Mouse (Mus musculus) splenic B cell, adult 2 months (primary cell): ENCODE results near the gene Vwa3b.
A peak's percentile ranks its signal among the peaks of the same experiment; 100 is the strongest.

Experiments
- DNase-seq: peaks from one replicate; pipeline ENCODE4 v3.0.0-alpha.2; 2011; ENCODE audit warnings: low read depth, low spot score
- H3K27me3 ChIP-seq: 2 replicates; pipeline ENCODE4 v1.6.1; 2012; ENCODE audit warnings: mild to moderate bottlenecking, low read length, moderate library complexity, mixed read lengths; ENCODE audit not compliant: control insufficient read depth, poor library complexity, insufficient read depth, severe bottlenecking
- H3K36me3 ChIP-seq: 2 replicates; pipeline ENCODE4 v1.6.1; 2012; ENCODE audit warnings: mild to moderate bottlenecking, low read length, moderate library complexity, mixed read lengths; ENCODE audit not compliant: control insufficient read depth, poor library complexity, insufficient read depth, severe bottlenecking

Gene Vwa3b

GRCm38 (mm10) chr1:37028439-37029153 is 2.2 kb downstream of the Vwa3b start:
- no peaks in the 10 kb centered on the region for H3K27me3 ChIP-seq
- H3K36me3 ChIP-seq, result no peaks in the 10 kb centered on the region
- peak; percentile 32 for DNase-seq

- H3K27me3 ChIP-seq, result no peaks in the 10 kb centered on the region
- peak; percentile 62 for DNase-seq
- H3K36me3 ChIP-seq, result no peaks in the 10 kb centered on the region
Observed at GRCm38 (mm10) chr1:37029154-37029907, 2.9 kb downstream of the Vwa3b start.

- no peaks in the 10 kb centered on the region for H3K36me3 ChIP-seq
- H3K27me3 ChIP-seq, result no peaks in the 10 kb centered on the region
- no peak for DNase-seq
Observed at GRCm38 (mm10) chr1:37029942-37030341, 3.5 kb downstream of the Vwa3b start.

GRCm38 (mm10) chr1:37030693-37031092 is 4.3 kb downstream of the Vwa3b start:
- DNase-seq, result no peak
- Histone ChIP-seq H3K36me3 (no peaks in the 10 kb centered on the region), H3K27me3 (no peaks in the 10 kb centered on the region)

- no peaks in the 10 kb centered on the region for H3K36me3 ChIP-seq
- no peaks in the 10 kb centered on the region for H3K27me3 ChIP-seq
- DNase-seq, result no peak
Observed at GRCm38 (mm10) chr1:37035879-37036278, 9.5 kb downstream of the Vwa3b start.

- Histone ChIP-seq H3K36me3 (no peaks in the 10 kb centered on the region), H3K27me3 (no peaks in the 10 kb centered on the region)
- no peak for DNase-seq
Observed at GRCm38 (mm10) chr1:37041126-37041525, 14.7 kb downstream of the Vwa3b start.

GRCm38 (mm10) chr1:37041856-37042255 is 15.5 kb downstream of the Vwa3b start:
- H3K36me3 ChIP-seq, result no peaks in the 10 kb centered on the region
- H3K27me3 ChIP-seq, result no peaks in the 10 kb centered on the region
- no peak for DNase-seq

GRCm38 (mm10) chr1:37042769-37043168 is 16.4 kb downstream of the Vwa3b start:
- no peak for DNase-seq
- Histone ChIP-seq H3K36me3 (no peaks in the 10 kb centered on the region), H3K27me3 (no peaks in the 10 kb centered on the region)

- H3K36me3 ChIP-seq, result no peaks in the 10 kb centered on the region
- no peak for DNase-seq
- H3K27me3 ChIP-seq, result no peaks in the 10 kb centered on the region
Observed at GRCm38 (mm10) chr1:37043196-37043595, 16.8 kb downstream of the Vwa3b start.

- Histone ChIP-seq H3K27me3 (no peaks in the 10 kb centered on the region), H3K36me3 (no peaks in the 10 kb centered on the region)
- DNase-seq, result no peak
Observed at GRCm38 (mm10) chr1:37045472-37045871, 19.1 kb downstream of the Vwa3b start.

- no peaks in the 10 kb centered on the region for H3K27me3 ChIP-seq
- no peak for DNase-seq
- no peaks in the 10 kb centered on the region for H3K36me3 ChIP-seq
Observed at GRCm38 (mm10) chr1:37049159-37049558, 22.8 kb downstream of the Vwa3b start.

- Histone ChIP-seq H3K27me3 (no peaks in the 10 kb centered on the region; the same call in 1 of the 2 replicates), H3K36me3 (no peaks in the 10 kb centered on the region)
- no peak for DNase-seq
Observed at GRCm38 (mm10) chr1:37053691-37054090, 27.3 kb downstream of the Vwa3b start.

- Histone ChIP-seq H3K36me3 (no peaks in the 10 kb centered on the region), H3K27me3 (no peaks in the 10 kb centered on the region; the same call in 1 of the 2 replicates)
- DNase-seq, result no peak
Observed at GRCm38 (mm10) chr1:37056831-37057561, 30.6 kb downstream of the Vwa3b start.

- Histone ChIP-seq H3K36me3 (no peaks in the 10 kb centered on the region), H3K27me3 (no peaks in the 10 kb centered on the region; the same call in 1 of the 2 replicates)
- DNase-seq, result no peak
Observed at GRCm38 (mm10) chr1:37060856-37061255, 34.5 kb downstream of the Vwa3b start.

GRCm38 (mm10) chr1:37063053-37063452 is 36.7 kb downstream of the Vwa3b start:
- DNase-seq, result no peak
- Histone ChIP-seq H3K36me3 (no peaks in the 10 kb centered on the region), H3K27me3 (no peaks in the 10 kb centered on the region)
